Mouse (Mus musculus) erythroblast, embryonic 14.5 days (primary cell): ENCODE measurements around the gene Tekt1.

ENCODE experiments used
- GATA1 ChIP-seq: IDR thresholded peaks from 2 replicates; pipeline ENCODE4 v1.6.1; 2012; ENCODE audit warnings: low read length, inconsistent platforms, mixed read lengths
- TAL1 ChIP-seq: IDR thresholded peaks from 3 replicates; pipeline ENCODE4 v1.6.1; 2012; ENCODE audit warnings: low read length, inconsistent platforms, mixed read lengths

GRCm38 (mm10) chr11:72361385-72362346, 576 bp downstream of the Tekt1 start:
- no peak for TF ChIP-seq GATA1
- no peak for TF ChIP-seq TAL1
